Mouse (Mus musculus) testis, adult 2 months (tissue): ENCODE measurements around the gene Yipf4.

Experiments
- CTCF ChIP-seq: fragments of 200-500 bp; IDR thresholded peaks from 2 replicates; pipeline ENCODE4 v1.5.1; 2012; ENCODE audit warnings: low read depth, mild to moderate bottlenecking, inconsistent platforms, low read length, moderate library complexity; ENCODE audit not compliant: control insufficient read depth, insufficient read depth, insufficient replicate concordance
- POLR2A ChIP-seq: fragments of 200-500 bp; IDR thresholded peaks from 2 replicates; pipeline ENCODE4 v1.6.1; 2012; ENCODE audit warnings: low read depth, mild to moderate bottlenecking, inconsistent platforms, low read length, moderate library complexity; ENCODE audit not compliant: control insufficient read depth

GRCm38 (mm10) chr17:74456825-74457224 lies 32.5 kb upstream of the Yipf4 start:
- TF ChIP-seq CTCF (no peak), POLR2A (no peak)
